Mouse (Mus musculus): ENCODE data around the gene Pknox2.

DNA sequence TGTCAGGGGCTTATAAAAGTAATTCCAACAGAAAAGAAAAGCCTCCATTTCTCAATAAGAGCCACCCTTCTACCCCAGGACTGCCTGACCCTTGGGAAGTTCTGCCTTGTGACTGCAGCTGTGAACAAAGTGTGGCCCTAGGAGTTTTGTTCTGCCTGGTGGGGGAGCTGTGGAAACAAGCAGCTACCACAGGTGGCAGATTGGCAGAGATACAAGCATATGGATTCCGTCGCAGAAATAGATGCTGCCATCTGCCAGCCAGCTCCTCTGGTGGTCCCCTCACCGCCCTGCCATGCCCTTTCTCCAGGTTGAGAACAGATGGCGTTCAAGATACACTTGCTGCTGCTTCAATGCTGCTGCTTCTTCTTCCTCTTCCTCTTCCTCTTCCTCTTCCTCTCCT, 288.5 kb downstream of the Pknox2 start:
- TF ChIP-seq CTCF (conservative IDR thresholded peaks at IDR 0.05; ENCODE audit: low read length) (no peak), POU5F1 (IDR thresholded peaks at IDR 0.05; ENCODE audit: borderline replicate concordance, low read length) (no peak), NANOG (IDR thresholded peaks at IDR 0.05; ENCODE audit: borderline replicate concordance, low read length) (no peak)

All from E14TG2a.4 (cell line).